Comparison of ENCODE assay signal across 8 mouse cellular contexts in genomic region chr13:49186798-49187287, GRCm38 (mm10). TPM values are rescaled to one million over a fixed set of nuclear protein-coding genes. Genes with fewer than 3 reads are reported as not detected.
DNase-seq lines count a peak whose midpoint lies in the region; ATAC-seq and TF ChIP-seq lines count a peak whose summit lies in the region.

No protein-coding gene starts in this region.

- peak overlapping the region; percentile 72 for H3K4me3 ChIP-seq in heart, embryonic 12.5 days
- H3K4me3 ChIP-seq in ES-E14 (ENCODE audit: insufficient read depth in 1 of 2, low read depth in 1 of 2, low read length in 2 of 2, poor library complexity in 1 of 2, severe bottlenecking in 1 of 2), result peak overlapping the region in 1 of 2 experiments; percentile 37; a peak in 2 of 4 replicates
- peak overlapping the region; percentile 67 for H3K4me3 ChIP-seq in forebrain, embryonic 13.5 days
- peak overlapping the region; percentile 80 for H3K4me3 ChIP-seq in liver, embryonic 13.5 days (replicated peaks)

- H3K9me3 ChIP-seq in heart, embryonic 12.5 days (replicated peaks), result no peaks in the 10 kb centered on the region
- no peaks in the 10 kb centered on the region for H3K9me3 ChIP-seq in ES-E14 (ENCODE audit: control insufficient read depth, insufficient read depth, low read depth, low read length)
- no peaks in the 10 kb centered on the region for H3K9me3 ChIP-seq in forebrain, embryonic 13.5 days (replicated peaks)
- no peaks in the 10 kb centered on the region for H3K9me3 ChIP-seq in liver, embryonic 13.5 days (replicated peaks)

- H3K27ac ChIP-seq in heart, embryonic 12.5 days (ENCODE audit: poor library complexity, severe bottlenecking), result peak overlapping the region; percentile 45
- no peak overlapping the region for H3K27ac ChIP-seq in ES-E14 (ENCODE audit: insufficient read depth, low read depth, low read length, poor library complexity, severe bottlenecking)
- H3K27ac ChIP-seq in forebrain, embryonic 13.5 days, result no peak overlapping the region
- peak overlapping the region; percentile 34 for H3K27ac ChIP-seq in liver, embryonic 13.5 days

- peak overlapping the region; percentile 97 for H3K4me2 ChIP-seq in heart, embryonic 12.5 days
- peak overlapping the region; percentile 99 for H3K4me2 ChIP-seq in forebrain, embryonic 13.5 days
- H3K4me2 ChIP-seq in liver, embryonic 13.5 days, result peak overlapping the region; percentile 100

- no peak for DNase-seq in heart, postnatal 4 days
- peak; percentile 43 for DNase-seq in ES-E14 (ENCODE audit: low read depth, low spot score)
- no peak for DNase-seq in liver, embryonic 13.5 days
- no peak for DNase-seq in left cerebral cortex, adult 11 months (ENCODE audit: low spot score)
- no peak for DNase-seq in left cerebral cortex, adult 18-20 months (ENCODE audit: low spot score in 2 of 2)
- no peak for DNase-seq in gastrocnemius, postnatal 14 days

- H3K9ac ChIP-seq in heart, embryonic 12.5 days, result peak overlapping the region; percentile 81
- peak overlapping the region; percentile 57; the same call in 1 of the 2 replicates for H3K9ac ChIP-seq in ES-E14 (ENCODE audit: insufficient read depth, low read depth, low read length, poor library complexity, severe bottlenecking)
- peak overlapping the region; percentile 74 for H3K9ac ChIP-seq in forebrain, embryonic 13.5 days
- peak overlapping the region; percentile 59 for H3K9ac ChIP-seq in liver, embryonic 13.5 days

- H3K4me1 ChIP-seq in heart, embryonic 12.5 days (replicated peaks), result peaks cover 64% of the 10 kb centered on the region
- H3K4me1 ChIP-seq in ES-E14 (ENCODE audit: control insufficient read depth in 2 of 2, insufficient read depth in 2 of 2, low read length in 2 of 2, poor library complexity in 1 of 2), result peaks cover 2 to 6% of the 10 kb centered on the region in 2 experiments; a peak in 2 of 4 replicates
- H3K4me1 ChIP-seq in forebrain, embryonic 13.5 days, result peaks cover 30% of the 10 kb centered on the region
- H3K4me1 ChIP-seq in liver, embryonic 13.5 days (replicated peaks), result peaks cover 53% of the 10 kb centered on the region

- 20% methylated on average over 11 of the region's 11 CpGs for WGBS in heart, embryonic 12.5 days
- 15% methylated on average over 11 of the region's 11 CpGs for WGBS in forebrain, embryonic 13.5 days
- WGBS in liver, embryonic 13.5 days (ENCODE audit: insufficient replicate concordance), result 18% methylated on average over 11 of the region's 11 CpGs

- intact Hi-C loops in gastrocnemius, postnatal 14 days (cut with DNase I; ENCODE audit: low total_unique reads), result no loop called here

- in situ Hi-C loops in ES-E14 (cut with MboI; ENCODE audit: low sequenced_read_pairs in 2 of 2, unreplicated experiment in 2 of 2), result no loop called here

- ATAC-seq in heart, embryonic 12.5 days (ENCODE audit: insufficient number of reproducible peaks, low FRiP score), result peak; percentile 5
- ATAC-seq in forebrain, embryonic 13.5 days, result peak; percentile 12
- ATAC-seq in liver, embryonic 13.5 days (ENCODE audit: low read depth), result peak; percentile 30

- H3K36me3 ChIP-seq in heart, embryonic 12.5 days, result no peaks in the 10 kb centered on the region
- no peaks in the 10 kb centered on the region for H3K36me3 ChIP-seq in ES-E14 (ENCODE audit: control insufficient read depth, insufficient read depth, low read length, poor library complexity, severe bottlenecking)
- H3K36me3 ChIP-seq in forebrain, embryonic 13.5 days (ENCODE audit: poor library complexity, severe bottlenecking), result no peaks in the 10 kb centered on the region
- no peaks in the 10 kb centered on the region for H3K36me3 ChIP-seq in liver, embryonic 13.5 days

- H3K27me3 ChIP-seq in heart, embryonic 12.5 days (replicated peaks), result no peaks in the 10 kb centered on the region
- H3K27me3 ChIP-seq in forebrain, embryonic 13.5 days, result peaks cover 8% of the 10 kb centered on the region; the same call in 1 of the 2 replicates
- H3K27me3 ChIP-seq in liver, embryonic 13.5 days, result no peaks in the 10 kb centered on the region

TF ChIP-seq in ES-E14, 5 proteins besides CTCF, POLR2A, EP300 and RAD21:
- TF ChIP-seq CHD2 (IDR thresholded peaks at IDR 0.05; ENCODE audit: low read depth, low read length), result no peak
- no peak for TF ChIP-seq HCFC1 (IDR thresholded peaks at IDR 0.05; ENCODE audit: borderline replicate concordance, insufficient read depth, low read length)
- no peak for TF ChIP-seq MAFK (IDR thresholded peaks at IDR 0.05; ENCODE audit: insufficient read depth, low read depth, low read length)
- TF ChIP-seq ZNF384 (IDR thresholded peaks at IDR 0.05; ENCODE audit: low read depth, low read length), result no peak
- no peak for TF ChIP-seq ZC3H11A (IDR thresholded peaks at IDR 0.05; ENCODE audit: borderline replicate concordance, low read depth, low read length)

RNA-seq across cellular contexts. Expression of gene Ninj1, which starts 0.4 kb away (rescaled TPM):
- 51.0 and 55.8 TPM in 2 replicates for polyA plus RNA-seq in heart, embryonic 12.5 days (2016; fragmentation: Nextera tagmentation; extraction: Ambion mirVana)
- 10 to 100 TPM; 51.3 to 53.5 TPM for total RNA-seq in heart, postnatal 4 days (2021)
- 18.0 and 20.8 TPM in 2 replicates for total RNA-seq in ES-E14 (2012; rRNA removed)
- polyA plus RNA-seq in forebrain, embryonic 13.5 days (2015; fragmentation: Nextera tagmentation; extraction: Ambion mirVana), result 15.5 and 16.7 TPM in 2 replicates
- polyA plus RNA-seq in liver, embryonic 13.5 days (2015; fragmentation: Nextera tagmentation; extraction: Ambion mirVana), result 39.7 and 40.0 TPM in 2 replicates
- total RNA-seq in left cerebral cortex, adult 18-20 months (2021), result 10 to 100 TPM; 19.1 to 20.7 TPM
- 10 to 100 TPM; 12.4 to 16.8 TPM for total RNA-seq in gastrocnemius, postnatal 14 days (2021)

RNA-seq across cellular contexts. Expression of gene Card19, which starts 29.0 kb away (rescaled TPM):
- 76.4 and 81.2 TPM in 2 replicates for polyA plus RNA-seq in heart, embryonic 12.5 days (2016; fragmentation: Nextera tagmentation; extraction: Ambion mirVana)
- total RNA-seq in heart, postnatal 4 days (2021), result 100 to 1,000 TPM; 103 to 108 TPM
- total RNA-seq in ES-E14 (2012; rRNA removed), result 16.9 and 20.5 TPM in 2 replicates
- 12.0 and 16.1 TPM in 2 replicates for polyA plus RNA-seq in forebrain, embryonic 13.5 days (2015; fragmentation: Nextera tagmentation; extraction: Ambion mirVana)
- polyA plus RNA-seq in liver, embryonic 13.5 days (2015; fragmentation: Nextera tagmentation; extraction: Ambion mirVana), result 11.9 and 13.2 TPM in 2 replicates
- 1 to 10 TPM; 8.0 to 8.8 TPM for total RNA-seq in left cerebral cortex, adult 18-20 months (2021)
- 10 to 100 TPM; 48.0 to 48.7 TPM for total RNA-seq in gastrocnemius, postnatal 14 days (2021)

RNA-seq across cellular contexts. Expression of gene Wnk2, which starts 39.0 kb away (rescaled TPM):
- 0.89 and 1.4 TPM in 2 replicates for polyA plus RNA-seq in heart, embryonic 12.5 days (2016; fragmentation: Nextera tagmentation; extraction: Ambion mirVana)
- 10 to 100 TPM; 22.3 to 25.0 TPM for total RNA-seq in heart, postnatal 4 days (2021)
- 1.6 TPM in 2 replicates for total RNA-seq in ES-E14 (2012; rRNA removed)
- 15.0 and 17.0 TPM in 2 replicates for polyA plus RNA-seq in forebrain, embryonic 13.5 days (2015; fragmentation: Nextera tagmentation; extraction: Ambion mirVana)
- polyA plus RNA-seq in liver, embryonic 13.5 days (2015; fragmentation: Nextera tagmentation; extraction: Ambion mirVana), result 0.03 and 0.09 TPM in 2 replicates
- 100 to 1,000 TPM; 117 to 130 TPM for total RNA-seq in left cerebral cortex, adult 18-20 months (2021)
- 10 to 100 TPM; 41.7 to 45.1 TPM for total RNA-seq in gastrocnemius, postnatal 14 days (2021)

Comparison
In these comparisons a context has a peak if more than half of its experiments do, and no peak if none do; other contexts are left out.
1. H3K27ac ChIP-seq: peak in heart, embryonic 12.5 days (single experiment) and liver, embryonic 13.5 days (single experiment); none in ES-E14 (single experiment) and forebrain, embryonic 13.5 days (single experiment).
2. Peak in every context shown above with its lines, with median percentiles within 50 percentile points of each other: ATAC-seq, H3K4me2 ChIP-seq and H3K9ac ChIP-seq.